Mouse (Mus musculus) adrenal gland, adult 8-10 months (tissue): ENCODE measurements around the gene Olfr522. TPM values are rescaled to one million over a fixed set of nuclear protein-coding genes. Genes with fewer than 3 reads are reported as not detected.

ENCODE experiments used
- DNase-seq: peaks from one replicate; pipeline ENCODE4 v3.0.0; 2022
- total RNA-seq, 4 experiments: library from RNA; stranded (reverse); gene quantifications; 2 replicates each; pipeline ENCODE4 v1.2.4; 2022

The Olfr522 gene
- total RNA-seq, 4 experiments from 2014 or later, result not detected

GRCm38 (mm10) chr7:140111943-140112342 lies 52.6 kb downstream of the Olfr522 start:
- DNase-seq, result no peak

Other genes starting within 250 kb of the Olfr522 start
- gene Utf1, start 221.0 kb downstream of the Olfr522 start, total RNA-seq, result not detected
- gene 6430531B16Rik, start 186.0 kb downstream of the Olfr522 start, total RNA-seq, result 1 to 10 TPM in 1 of 4 experiments, under 1 TPM in 2, not detected in 1; 0.31 to 1.1 (median 0.83) TPM
- 1 to 10 TPM; 1.8 to 5.9 (median 4.4) TPM for gene Adam8, start 172.2 kb downstream of the Olfr522 start, total RNA-seq
- 10 to 100 TPM; 21.8 to 30.7 (median 26.7) TPM for gene Zfp511, start 128.4 kb downstream of the Olfr522 start, total RNA-seq
- gene Tubgcp2, start 128.1 kb downstream of the Olfr522 start, total RNA-seq, result 10 to 100 TPM; 24.2 to 35.8 (median 32.2) TPM
- gene Msx3, start 115.7 kb downstream of the Olfr522 start, total RNA-seq, result not detected
- gene Caly, start 82.2 kb downstream of the Olfr522 start, total RNA-seq, result 10 to 100 TPM in 2 of 4 experiments, 1 to 10 TPM in 2; 5.8 to 13.8 (median 11.0) TPM
- not detected for gene Prap1, start 71.4 kb downstream of the Olfr522 start, total RNA-seq
- 10 to 100 TPM; 36.0 to 65.5 (median 43.9) TPM for gene Fuom, start 62.3 kb downstream of the Olfr522 start, total RNA-seq
- 10 to 100 TPM in 3 of 4 experiments, 1 to 10 TPM in 1; 9.6 to 19.7 (median 13.8) TPM for gene Paox, start 49.0 kb downstream of the Olfr522 start, total RNA-seq
- 100 to 1,000 TPM; 229 to 495 (median 382) TPM for gene Echs1, start 48.3 kb downstream of the Olfr522 start, total RNA-seq
- 10 to 100 TPM; 30.1 to 32.7 (median 31.3) TPM for gene Mtg1, start 27.2 kb downstream of the Olfr522 start, total RNA-seq
- gene Sprn, start 9.9 kb downstream of the Olfr522 start, total RNA-seq, result 1 to 10 TPM; 1.0 to 1.4 (median 1.2) TPM
- not detected for gene Olfr523, start 8.5 kb upstream of the Olfr522 start, total RNA-seq
- gene Olfr524, start 41.2 kb upstream of the Olfr522 start, total RNA-seq, result not detected
- gene Cd163l1, start 53.5 kb upstream of the Olfr522 start, total RNA-seq, result not detected
- under 1 TPM in 1 of 4 experiments, not detected in 3; 0.12 TPM for gene 5830411N06Rik, start 82.5 kb upstream of the Olfr522 start, total RNA-seq
- not detected for gene Olfr525, start 156.1 kb upstream of the Olfr522 start, total RNA-seq
- gene Olfr527, start 169.3 kb upstream of the Olfr522 start, total RNA-seq, result not detected
- gene Olfr60, start 196.9 kb upstream of the Olfr522 start, total RNA-seq, result not detected
- not detected for gene Olfr530, start 211.6 kb upstream of the Olfr522 start, total RNA-seq
- not detected for gene Olfr531, start 238.2 kb upstream of the Olfr522 start, total RNA-seq